Mouse (Mus musculus): ENCODE measurements around the gene Aph1a.

DNA sequence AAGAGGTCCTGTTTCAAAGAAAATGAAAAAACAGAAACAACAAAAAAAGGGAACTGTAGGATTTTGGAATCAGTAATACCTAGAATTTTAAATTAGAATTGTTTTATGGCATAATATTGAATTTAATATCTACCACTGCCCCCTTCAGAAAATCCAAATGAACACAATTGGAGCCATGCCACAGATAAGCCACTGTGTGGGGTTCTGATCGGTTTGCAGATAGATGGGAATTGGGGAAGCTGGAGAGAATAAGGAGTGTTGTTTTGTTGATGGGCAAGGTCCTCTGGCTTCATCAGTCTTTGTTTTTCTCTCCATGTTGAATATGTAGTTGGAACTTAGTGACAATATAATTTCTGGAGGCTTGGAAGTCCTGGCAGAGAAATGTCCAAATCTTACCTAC, 40.7 kb downstream of the Aph1a start:
- TF ChIP-seq CTCF (IDR thresholded peaks at IDR 0.05; ENCODE audit: low read depth, low read length) (no peak), POLR2A (IDR thresholded peaks at IDR 0.05; ENCODE audit: insufficient read depth, low read length) (no peak)
